Mouse (Mus musculus) megakaryocyte-erythroid progenitor cell, adult 5-6 weeks (primary cell): ENCODE data around the gene Rab5c. TPM values are rescaled to one million over a fixed set of nuclear protein-coding genes. Genes with fewer than 3 reads are reported as not detected.
A peak's percentile ranks its signal among the peaks of the same experiment; 100 is the strongest.

Source experiments
- ATAC-seq: replicated peaks from 2 replicates; pipeline ENCODE4 v1.8.0; 2016; ENCODE audit warnings: mild to moderate bottlenecking, inconsistent platforms; ENCODE audit not compliant: severe bottlenecking, poor library complexity, low FRiP score, low TSS enrichment
- total RNA-seq, 2 experiments: library from RNA; stranded (forward) in 1 of 2; stranded (reverse) in 1 of 2; fragments of 200-1000, 215-1000 nt in 1 of 2; fragments of >200 nt in 1 of 2; fragmentation: Nextera tagmentation in 1 of 2; gene quantifications; 2 replicates each; pipeline ENCODE4 v1.2.3; 2014 to 2017

Rab5c gene
- total RNA-seq, 2 experiments from 2014 or later, result 95.4 to 147 TPM

GRCm38 (mm10) chr11:100754693-100755057 lies 16.7 kb upstream of the Rab5c start:
- no peak for ATAC-seq

- no peak for ATAC-seq
Observed at GRCm38 (mm10) chr11:100754021-100754692, 16.1 kb upstream of the Rab5c start.

- no peak for ATAC-seq
Observed at GRCm38 (mm10) chr11:100752294-100752693, 14.3 kb upstream of the Rab5c start.

- ATAC-seq, result no peak
Observed at GRCm38 (mm10) chr11:100750127-100750526, 12.1 kb upstream of the Rab5c start.

- ATAC-seq, result no peak
Observed at GRCm38 (mm10) chr11:100749469-100749868, 11.5 kb upstream of the Rab5c start.

- ATAC-seq, result no peak
Observed at GRCm38 (mm10) chr11:100748620-100749019, 10.6 kb upstream of the Rab5c start.

GRCm38 (mm10) chr11:100747114-100747513 lies 9.1 kb upstream of the Rab5c start:
- no peak for ATAC-seq

- no peak for ATAC-seq
Observed at GRCm38 (mm10) chr11:100746546-100746945, 8.5 kb upstream of the Rab5c start.

GRCm38 (mm10) chr11:100745085-100745484 lies 7.1 kb upstream of the Rab5c start:
- ATAC-seq, result peak; percentile 69

- no peak for ATAC-seq
Observed at GRCm38 (mm10) chr11:100741348-100741747, 3.3 kb upstream of the Rab5c start.

GRCm38 (mm10) chr11:100738749-100739148 lies 734 bp upstream of the Rab5c start:
- ATAC-seq, result no peak

- peak; percentile 70 for ATAC-seq
Observed at GRCm38 (mm10) chr11:100737105-100737733, 796 bp downstream of the Rab5c start.

GRCm38 (mm10) chr11:100736746-100737080 lies 1.3 kb downstream of the Rab5c start:
- ATAC-seq, result peak; percentile 0; the same call in 1 of the 2 replicates

- ATAC-seq, result no peak
Observed at GRCm38 (mm10) chr11:100735954-100736745, 1.9 kb downstream of the Rab5c start.

GRCm38 (mm10) chr11:100735134-100735865 lies 2.7 kb downstream of the Rab5c start:
- ATAC-seq, result no peak

- no peak for ATAC-seq
Observed at GRCm38 (mm10) chr11:100730477-100731205, 7.4 kb downstream of the Rab5c start.

GRCm38 (mm10) chr11:100729976-100730375 lies 8.0 kb downstream of the Rab5c start:
- ATAC-seq, result no peak

GRCm38 (mm10) chr11:100728601-100729000 lies 9.4 kb downstream of the Rab5c start:
- ATAC-seq, result no peak

- ATAC-seq, result no peak
Observed at GRCm38 (mm10) chr11:100727201-100727600, 10.8 kb downstream of the Rab5c start.
